Mouse (Mus musculus): ENCODE measurements around the gene Fezf1. TPM values are rescaled to one million over a fixed set of nuclear protein-coding genes. Genes with fewer than 3 reads are reported as not detected.

Fezf1 gene
- polyA plus RNA-seq, 1 experiment from 2014 or later = not detected

DNA sequence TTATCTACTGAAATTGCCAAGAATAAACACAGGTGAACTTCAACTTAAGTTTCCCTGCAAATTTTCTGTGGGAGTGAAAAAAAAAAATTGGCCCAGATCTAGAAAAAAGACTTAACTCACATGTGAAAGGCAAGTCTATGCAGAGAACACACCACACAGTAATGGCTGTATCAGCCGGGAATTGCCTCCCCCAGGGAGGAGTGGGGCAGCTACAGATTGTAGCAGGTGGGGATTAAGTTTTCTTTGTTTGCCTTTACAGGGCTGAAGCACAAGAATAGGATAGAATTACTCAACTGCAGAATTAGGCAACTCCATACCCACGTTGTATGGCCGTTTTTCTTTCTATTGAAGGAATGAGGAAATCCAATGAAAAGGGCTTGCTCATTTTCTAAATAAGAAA lies 36.7 kb downstream of the Fezf1 start:
- no peak overlapping the region for H3K4me2 ChIP-seq (ENCODE audit: low read depth, low read length)
- 63% methylated on average over 3 of the region's 3 CpGs for WGBS
- no peaks in the 10 kb centered on the region for H3K36me3 ChIP-seq (ENCODE audit: control insufficient read depth, insufficient read depth, low read length)
- H3K9me3 ChIP-seq (ENCODE audit: control insufficient read depth, low read length) = no peaks in the 10 kb centered on the region
- H3K9ac ChIP-seq (ENCODE audit: low read depth, low read length) = no peak overlapping the region
- H3K4me1 ChIP-seq (ENCODE audit: control insufficient read depth, insufficient read depth, low read length) = no peaks in the 10 kb centered on the region
- H3K4me3 ChIP-seq (ENCODE audit: low read length) = no peak overlapping the region
- ATAC-seq = no peak
- no peak overlapping the region for H3K27ac ChIP-seq (ENCODE audit: low read length)
- no peaks in the 10 kb centered on the region for H3K27me3 ChIP-seq (replicated peaks; ENCODE audit: control insufficient read depth, insufficient read depth, low read length)

DNA sequence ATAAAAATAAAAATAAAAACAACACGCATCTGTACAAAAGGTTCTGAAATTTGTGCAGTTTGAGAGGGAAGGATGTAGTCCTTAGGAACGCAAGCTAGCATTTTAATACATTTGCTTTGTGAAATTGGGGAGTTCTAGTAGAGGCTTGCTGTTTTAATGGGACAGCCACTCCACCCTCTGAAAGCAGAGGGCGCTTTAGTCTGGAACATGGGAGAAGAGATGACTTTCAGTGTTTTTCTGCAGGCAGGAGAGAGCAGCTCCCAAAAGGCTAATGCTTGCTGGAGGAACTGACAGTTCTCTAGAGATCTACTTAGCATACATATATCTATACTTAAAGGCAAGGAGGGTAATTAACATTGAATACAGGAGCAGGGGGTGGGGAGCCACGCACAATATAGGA lies 40.4 kb downstream of the Fezf1 start:
- Histone ChIP-seq H3K36me3 (ENCODE audit: control insufficient read depth, insufficient read depth, low read length) (no peaks in the 10 kb centered on the region), H3K9ac (ENCODE audit: low read depth, low read length) (no peak overlapping the region), H3K27me3 (replicated peaks; ENCODE audit: control insufficient read depth, insufficient read depth, low read length) (no peaks in the 10 kb centered on the region; the same call in 1 of the 2 replicates), H3K27ac (ENCODE audit: low read length) (no peak overlapping the region), H3K4me2 (ENCODE audit: low read depth, low read length) (no peak overlapping the region), H3K9me3 (ENCODE audit: control insufficient read depth, low read length) (no peaks in the 10 kb centered on the region), H3K4me3 (ENCODE audit: low read length) (no peak overlapping the region), H3K4me1 (ENCODE audit: control insufficient read depth, insufficient read depth, low read length) (no peaks in the 10 kb centered on the region)
- WGBS = 62% methylated on average over 4 of the region's 4 CpGs
- no peak for ATAC-seq

DNA sequence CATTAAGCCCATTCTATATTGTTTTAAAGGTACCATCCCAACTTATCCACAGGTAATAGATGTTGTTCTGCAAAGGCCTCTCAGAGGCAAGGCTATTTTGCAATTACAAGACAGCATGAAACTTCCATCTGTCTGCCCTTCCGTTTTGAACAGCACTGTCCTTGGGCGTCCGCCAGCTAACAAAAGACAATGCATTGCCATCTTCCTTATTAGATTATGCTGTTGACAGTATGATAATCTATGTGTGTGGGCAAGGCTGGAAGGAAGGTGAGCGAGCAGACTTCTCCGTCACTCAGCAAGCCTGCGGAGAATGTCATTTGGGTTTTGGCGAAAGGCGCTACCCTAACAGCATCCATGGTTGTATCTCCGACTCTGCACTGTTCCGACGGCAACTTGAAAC lies 45.5 kb downstream of the Fezf1 start:
- H3K9me3 ChIP-seq (ENCODE audit: control insufficient read depth, low read length) = no peaks in the 10 kb centered on the region
- 63% methylated on average over 11 of the region's 11 CpGs for WGBS
- no peak overlapping the region for H3K4me2 ChIP-seq (ENCODE audit: low read depth, low read length)
- H3K4me1 ChIP-seq (ENCODE audit: control insufficient read depth, insufficient read depth, low read length) = no peaks in the 10 kb centered on the region
- no peak overlapping the region for H3K9ac ChIP-seq (ENCODE audit: low read depth, low read length)
- no peaks in the 10 kb centered on the region; the same call in 1 of the 2 replicates for H3K27me3 ChIP-seq (replicated peaks; ENCODE audit: control insufficient read depth, insufficient read depth, low read length)
- no peak overlapping the region for H3K27ac ChIP-seq (ENCODE audit: low read length)
- ATAC-seq = no peak
- no peaks in the 10 kb centered on the region for H3K36me3 ChIP-seq (ENCODE audit: control insufficient read depth, insufficient read depth, low read length)
- no peak overlapping the region for H3K4me3 ChIP-seq (ENCODE audit: low read length)

Other genes with a start within 250 kb of the Fezf1 start
- 1.8 and 2.3 TPM in 2 replicates for gene Aass, start 115.4 kb downstream of the Fezf1 start, polyA plus RNA-seq (2015; fragmentation: Nextera tagmentation; extraction: Ambion mirVana)